Mouse (Mus musculus): ENCODE results near the gene Pglyrp1. TPM values are rescaled to one million over a fixed set of nuclear protein-coding genes. Genes with fewer than 3 reads are reported as not detected.
"Not testable (repeated sequence)": the region's sequence is repeated elsewhere in the genome, so short reads cannot be mapped to it uniquely, and the experiment has no call there.

Pglyrp1 gene
- 19.1 and 20.9 TPM in 2 replicates for polyA plus RNA-seq (2014; fragmentation: Nextera tagmentation; extraction: Ambion mirVana)

DNA sequence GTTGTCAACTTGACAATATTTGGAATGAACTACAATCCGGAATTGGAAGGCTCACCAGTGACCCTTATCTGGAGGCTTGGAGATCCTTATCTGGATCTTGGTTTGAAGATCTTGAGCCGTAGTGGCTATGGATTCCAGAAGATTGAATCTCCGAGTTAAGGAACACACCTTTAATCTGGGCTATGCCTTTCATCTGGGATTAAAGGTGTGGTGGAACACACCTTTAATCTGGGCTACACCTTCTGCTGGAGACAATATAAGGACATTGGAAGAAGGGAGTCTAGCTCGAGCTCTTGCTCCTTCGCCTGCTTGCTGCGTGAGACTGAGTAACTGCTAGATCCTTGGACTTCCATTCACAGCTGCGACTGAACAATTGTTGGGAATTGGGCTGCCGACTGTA lies at the start of gene Pglyrp1:
TSS of gene Pglyrp1 (plus strand) at position 301 of the 400 bp plus-strand sequence.
- not testable (repeated sequence) for DNase-seq (ENCODE audit: low spot score); ATAC-seq; H3K4me3 ChIP-seq (ENCODE audit: low read depth, low read length); H3K9me3 ChIP-seq (replicated peaks; ENCODE audit: control insufficient read depth, low read length); H3K4me2 ChIP-seq (ENCODE audit: low read length); H3K4me1 ChIP-seq (ENCODE audit: control insufficient read depth, insufficient read depth, low read length); H3K9ac ChIP-seq (ENCODE audit: low read length); H3K27me3 ChIP-seq (replicated peaks; ENCODE audit: control insufficient read depth, insufficient read depth, low read length); H3K36me3 ChIP-seq (ENCODE audit: control insufficient read depth, insufficient read depth, low read length); H3K27ac ChIP-seq (ENCODE audit: low read depth, low read length)
- WGBS: no CpG with 5 or more reads among the region's 8 CpGs

DNA sequence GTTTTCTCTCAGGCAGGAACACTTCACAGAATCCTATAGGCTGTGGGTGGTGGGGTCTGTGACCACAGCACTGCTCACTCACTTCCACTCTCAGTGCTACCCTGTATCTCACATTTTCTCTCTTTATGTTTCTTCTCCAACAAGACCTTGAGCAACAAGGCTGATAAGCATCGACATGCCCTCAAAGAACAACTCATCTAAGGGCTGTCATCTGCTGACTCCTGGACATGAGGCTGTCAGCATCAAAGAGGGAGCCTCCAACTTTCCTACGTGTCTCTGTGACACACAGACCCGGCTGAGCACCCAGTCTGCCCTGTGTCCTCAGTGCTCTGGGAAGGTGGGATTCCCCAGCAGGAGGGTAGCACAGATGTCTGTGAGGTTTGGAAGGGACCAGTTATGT lies 49.6 kb upstream of the Pglyrp1 start, which contains the start of gene Psg17:
TSS of gene Psg17 (minus strand) at position 101 of the 400 bp plus-strand sequence.
- ATAC-seq (no peak), DNase-seq (ENCODE audit: low spot score) (no peak)
- Histone ChIP-seq H3K27me3 (replicated peaks; ENCODE audit: control insufficient read depth, insufficient read depth, low read length) (no peaks in the 10 kb centered on the region), H3K4me3 (ENCODE audit: low read depth, low read length) (no peak within 1 kb of the TSS), H3K4me2 (ENCODE audit: low read length) (no peak within 1 kb of the TSS), H3K9ac (ENCODE audit: low read length) (no peak within 1 kb of the TSS), H3K36me3 (ENCODE audit: control insufficient read depth, insufficient read depth, low read length) (no peaks in the 10 kb centered on the region), H3K27ac (ENCODE audit: low read depth, low read length) (no peak within 1 kb of the TSS), H3K9me3 (replicated peaks; ENCODE audit: control insufficient read depth, low read length) (no peaks in the 10 kb centered on the region), H3K4me1 (ENCODE audit: control insufficient read depth, insufficient read depth, low read length) (no peaks in the 10 kb centered on the region)
- WGBS: 72% methylated on average over 3 of the region's 3 CpGs

DNA sequence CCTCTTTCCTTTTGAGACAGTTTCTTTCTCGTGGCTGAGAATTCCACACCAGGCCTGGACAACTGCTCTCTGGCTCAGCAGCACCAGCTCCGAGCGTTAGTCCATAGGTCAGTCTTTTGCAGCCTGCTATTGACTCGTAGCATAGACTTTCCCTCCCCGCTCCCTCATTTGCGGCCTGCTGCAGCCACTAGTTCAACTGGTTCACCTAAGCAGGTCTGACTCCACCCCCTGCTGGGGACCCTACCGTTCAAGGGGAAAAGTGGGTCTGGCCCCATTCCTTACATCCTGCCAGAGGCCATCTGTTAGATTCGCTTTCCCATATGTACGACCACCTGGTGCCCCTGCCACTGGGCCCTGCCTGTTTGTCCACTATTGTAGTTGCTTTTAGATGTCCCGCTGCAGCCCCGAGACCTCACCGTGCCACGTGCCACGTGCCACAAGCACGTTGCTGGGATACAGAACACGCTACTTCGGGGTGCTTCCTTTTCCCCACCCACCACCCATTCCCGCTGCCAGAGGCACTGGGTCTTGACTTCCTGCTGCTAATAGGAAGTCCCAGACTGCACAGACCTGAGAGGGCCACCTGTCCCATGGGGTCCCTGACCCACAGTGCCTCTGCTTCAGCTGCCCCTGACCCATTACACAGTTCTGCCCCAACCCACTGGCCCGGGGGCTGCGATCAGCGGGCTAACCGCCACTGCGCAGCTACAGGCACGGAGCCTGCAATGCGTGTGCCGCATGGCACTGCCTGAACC lies 43.2 kb upstream of the Pglyrp1 start:
- Histone ChIP-seq H3K4me2 (ENCODE audit: low read length) (no peak overlapping the region), H3K27ac (ENCODE audit: low read depth, low read length) (no peak overlapping the region), H3K4me1 (ENCODE audit: control insufficient read depth, insufficient read depth, low read length) (no peaks in the 10 kb centered on the region), H3K27me3 (replicated peaks; ENCODE audit: control insufficient read depth, insufficient read depth, low read length) (no peaks in the 10 kb centered on the region), H3K36me3 (ENCODE audit: control insufficient read depth, insufficient read depth, low read length) (no peaks in the 10 kb centered on the region), H3K9me3 (replicated peaks; ENCODE audit: control insufficient read depth, low read length) (no peaks in the 10 kb centered on the region), H3K9ac (ENCODE audit: low read length) (no peak overlapping the region), H3K4me3 (ENCODE audit: low read depth, low read length) (no peak overlapping the region)
- WGBS: 68% methylated on average over 26 of the region's 26 CpGs
- ATAC-seq: no peak
- no peak for DNase-seq (ENCODE audit: low spot score)

DNA sequence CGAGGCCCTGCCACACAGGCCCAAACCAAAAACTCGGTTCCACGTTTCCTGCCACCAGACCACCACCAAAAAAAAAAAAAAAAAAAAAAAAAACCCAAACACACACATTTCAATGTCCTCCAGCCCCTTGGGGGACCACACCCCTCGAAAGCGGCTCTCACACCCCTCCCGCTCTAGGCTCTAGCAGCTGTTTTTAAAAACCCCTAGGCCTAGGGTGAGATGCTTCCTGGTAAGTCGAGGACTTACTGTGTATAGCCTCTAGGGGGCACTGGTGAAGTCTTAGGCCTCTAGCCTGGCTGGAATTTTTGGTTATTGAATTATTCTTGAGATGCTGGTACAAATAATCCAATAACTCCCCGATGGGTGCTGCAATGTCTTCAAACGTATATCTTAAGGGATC lies 42.5 kb upstream of the Pglyrp1 start:
- H3K36me3 ChIP-seq (ENCODE audit: control insufficient read depth, insufficient read depth, low read length): no peaks in the 10 kb centered on the region
- H3K4me3 ChIP-seq (ENCODE audit: low read depth, low read length): no peak overlapping the region
- no peaks in the 10 kb centered on the region for H3K9me3 ChIP-seq (replicated peaks; ENCODE audit: control insufficient read depth, low read length)
- no peaks in the 10 kb centered on the region for H3K4me1 ChIP-seq (ENCODE audit: control insufficient read depth, insufficient read depth, low read length)
- H3K27ac ChIP-seq (ENCODE audit: low read depth, low read length): no peak overlapping the region
- no peak overlapping the region for H3K4me2 ChIP-seq (ENCODE audit: low read length)
- ATAC-seq (no peak), DNase-seq (ENCODE audit: low spot score) (peak; percentile 33)
- no peak overlapping the region for H3K9ac ChIP-seq (ENCODE audit: low read length)
- H3K27me3 ChIP-seq (replicated peaks; ENCODE audit: control insufficient read depth, insufficient read depth, low read length): no peaks in the 10 kb centered on the region
- 60% methylated on average over 9 of the region's 9 CpGs for WGBS

DNA sequence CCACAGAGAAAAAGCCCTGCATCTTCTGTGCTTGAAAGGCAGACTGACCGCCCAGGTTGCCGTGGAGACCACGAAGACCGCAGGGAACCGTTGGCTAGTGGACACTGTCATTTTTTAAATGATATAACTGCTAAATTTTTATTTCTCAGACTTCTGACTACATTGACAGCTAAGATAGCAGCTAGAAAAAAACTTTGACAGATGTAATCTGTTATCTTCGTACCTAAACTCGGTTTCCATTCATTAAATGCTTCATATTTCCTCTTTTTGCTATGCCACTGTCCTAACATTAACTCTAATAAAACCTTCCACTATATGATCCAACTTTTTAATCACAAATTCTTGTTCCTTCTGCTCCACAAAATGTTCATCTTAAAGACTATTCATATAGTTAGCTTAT lies 41.6 kb upstream of the Pglyrp1 start:
- H3K4me2 ChIP-seq (ENCODE audit: low read length): no peak overlapping the region
- no peak overlapping the region for H3K27ac ChIP-seq (ENCODE audit: low read depth, low read length)
- no peak overlapping the region for H3K4me3 ChIP-seq (ENCODE audit: low read depth, low read length)
- H3K36me3 ChIP-seq (ENCODE audit: control insufficient read depth, insufficient read depth, low read length): no peaks in the 10 kb centered on the region
- H3K27me3 ChIP-seq (replicated peaks; ENCODE audit: control insufficient read depth, insufficient read depth, low read length): no peaks in the 10 kb centered on the region
- 90% methylated on average over 7 of the region's 7 CpGs for WGBS
- no peaks in the 10 kb centered on the region for H3K4me1 ChIP-seq (ENCODE audit: control insufficient read depth, insufficient read depth, low read length)
- no peak for ATAC-seq
- DNase-seq (ENCODE audit: low spot score): no peak
- no peaks in the 10 kb centered on the region for H3K9me3 ChIP-seq (replicated peaks; ENCODE audit: control insufficient read depth, low read length)
- H3K9ac ChIP-seq (ENCODE audit: low read length): no peak overlapping the region

DNA sequence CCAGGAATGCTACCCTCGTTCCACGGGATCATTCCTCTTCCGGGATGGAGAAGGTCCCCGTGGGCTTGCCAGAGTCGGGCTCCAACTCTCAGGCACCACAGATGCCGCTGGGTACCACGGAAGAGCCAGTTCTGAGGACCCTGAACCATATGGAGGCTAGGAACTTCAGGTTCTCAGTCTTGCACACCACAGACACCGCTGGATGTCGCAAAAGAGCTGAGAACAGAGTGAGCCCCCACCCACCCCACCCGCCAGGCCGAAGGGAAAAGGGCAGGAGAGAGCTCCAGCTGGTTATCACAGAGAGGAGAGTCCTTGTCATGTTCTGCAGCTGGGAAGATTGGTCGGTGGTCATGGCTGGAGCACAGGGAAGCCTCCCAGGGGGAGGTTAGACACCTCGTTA lies 38.8 kb upstream of the Pglyrp1 start:
- no peak for DNase-seq (ENCODE audit: low spot score)
- H3K36me3 ChIP-seq (ENCODE audit: control insufficient read depth, insufficient read depth, low read length): no peaks in the 10 kb centered on the region
- H3K4me2 ChIP-seq (ENCODE audit: low read length): no peak overlapping the region
- no peak overlapping the region for H3K9ac ChIP-seq (ENCODE audit: low read length)
- H3K4me1 ChIP-seq (ENCODE audit: control insufficient read depth, insufficient read depth, low read length): no peaks in the 10 kb centered on the region
- no peaks in the 10 kb centered on the region for H3K9me3 ChIP-seq (replicated peaks; ENCODE audit: control insufficient read depth, low read length)
- no peaks in the 10 kb centered on the region for H3K27me3 ChIP-seq (replicated peaks; ENCODE audit: control insufficient read depth, insufficient read depth, low read length)
- no peak for ATAC-seq
- no peak overlapping the region for H3K27ac ChIP-seq (ENCODE audit: low read depth, low read length)
- no peak overlapping the region for H3K4me3 ChIP-seq (ENCODE audit: low read depth, low read length)
- WGBS: 55% methylated on average over 13 of the region's 13 CpGs

DNA sequence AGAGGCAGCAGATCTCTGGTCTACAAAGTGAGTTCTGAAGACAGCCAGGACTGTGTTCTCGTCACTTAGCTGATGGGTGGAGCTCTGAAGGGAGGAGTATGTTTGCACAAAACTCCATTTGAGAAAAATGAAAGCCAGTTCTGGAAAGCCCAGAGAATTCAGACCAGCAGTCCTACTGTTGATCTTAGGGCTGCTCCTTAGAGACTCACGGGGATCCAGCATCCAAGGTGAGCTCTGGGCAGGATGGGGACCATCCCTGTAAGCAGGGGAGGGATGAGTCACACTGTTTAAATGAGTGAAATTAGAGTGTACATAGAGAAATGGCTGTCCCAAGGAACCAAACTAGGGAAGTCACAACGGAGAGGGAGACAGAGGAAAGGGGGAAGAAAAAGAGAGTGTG lies 31.3 kb upstream of the Pglyrp1 start, which contains the start of gene Mill2:
TSS of gene Mill2 (plus strand) at position 102 of the 400 bp plus-strand sequence.
- Histone ChIP-seq H3K36me3 (ENCODE audit: control insufficient read depth, insufficient read depth, low read length) (no peaks in the 10 kb centered on the region), H3K4me2 (ENCODE audit: low read length) (peak within 1 kb of the TSS; percentile 50), H3K4me1 (ENCODE audit: control insufficient read depth, insufficient read depth, low read length) (no peaks in the 10 kb centered on the region), H3K27me3 (replicated peaks; ENCODE audit: control insufficient read depth, insufficient read depth, low read length) (no peaks in the 10 kb centered on the region), H3K9ac (ENCODE audit: low read length) (peak within 1 kb of the TSS; percentile 58), H3K27ac (ENCODE audit: low read depth, low read length) (0 out of 2 replicates have a peak within 1 kb of the TSS, but pooled peaks have one; percentile 5), H3K4me3 (ENCODE audit: low read depth, low read length) (peak within 1 kb of the TSS; percentile 24), H3K9me3 (replicated peaks; ENCODE audit: control insufficient read depth, low read length) (no peaks in the 10 kb centered on the region)
- DNase-seq (ENCODE audit: low spot score): no peak
- 24% methylated on average over 3 of the region's 3 CpGs for WGBS
- no peak for ATAC-seq

DNA sequence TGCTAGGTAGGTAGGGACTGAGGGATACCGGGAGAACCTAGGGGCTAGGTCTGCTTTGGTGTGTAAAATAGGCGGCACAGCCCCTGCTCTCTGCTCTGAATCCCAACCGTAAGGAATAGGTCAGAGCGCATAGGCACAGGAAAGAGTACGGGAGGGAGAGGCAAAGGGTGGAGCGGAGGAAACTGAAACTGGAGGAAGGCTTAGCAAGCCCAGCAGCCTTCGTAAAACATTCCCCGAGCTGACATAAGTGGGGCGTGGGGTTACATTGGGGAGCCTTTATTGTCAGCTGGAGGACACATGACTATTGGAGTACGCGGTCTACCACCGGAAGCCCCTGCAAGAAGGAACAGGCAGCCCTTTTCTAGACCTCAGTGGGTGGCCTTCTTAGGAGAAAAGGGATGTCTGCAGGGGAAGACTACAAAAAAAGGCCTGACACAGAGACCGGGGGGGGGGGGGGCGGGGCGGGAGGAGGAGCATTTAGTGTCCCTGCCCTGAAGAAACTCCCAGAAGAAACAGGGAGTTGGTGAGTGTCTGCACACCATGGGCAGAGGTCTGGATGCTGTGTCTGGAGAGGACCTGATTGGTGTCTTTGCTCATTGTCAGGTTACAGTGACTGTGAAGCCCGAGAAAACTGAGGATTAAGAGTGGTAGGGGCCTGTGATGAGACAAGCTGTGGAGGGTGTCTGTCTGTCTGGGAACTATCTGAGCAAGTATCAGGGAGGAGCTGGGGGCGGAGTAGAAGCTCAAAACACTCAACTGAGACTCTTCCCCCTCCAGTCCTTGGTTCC lies 30.6 kb upstream of the Pglyrp1 start:
- H3K36me3 ChIP-seq (ENCODE audit: control insufficient read depth, insufficient read depth, low read length): no peaks in the 10 kb centered on the region
- no peaks in the 10 kb centered on the region for H3K27me3 ChIP-seq (replicated peaks; ENCODE audit: control insufficient read depth, insufficient read depth, low read length)
- H3K9ac ChIP-seq (ENCODE audit: low read length): peak overlapping the region; percentile 58
- H3K9me3 ChIP-seq (replicated peaks; ENCODE audit: control insufficient read depth, low read length): no peaks in the 10 kb centered on the region
- DNase-seq (ENCODE audit: low spot score) (peak; percentile 60), ATAC-seq (peak; percentile 29; the same call in 1 of the 2 replicates)
- H3K4me2 ChIP-seq (ENCODE audit: low read length): peak overlapping the region; percentile 50
- 0 out of 2 replicates have a peak overlapping the region, but pooled peaks have one; percentile 5 for H3K27ac ChIP-seq (ENCODE audit: low read depth, low read length)
- H3K4me3 ChIP-seq (ENCODE audit: low read depth, low read length): peak overlapping the region; percentile 24
- 2% methylated on average over 14 of the region's 17 CpGs for WGBS
- no peaks in the 10 kb centered on the region for H3K4me1 ChIP-seq (ENCODE audit: control insufficient read depth, insufficient read depth, low read length)
